Mouse (Mus musculus) midbrain, postnatal 0 days (tissue): ENCODE measurements around the gene Gm20388. TPM values are rescaled to one million over a fixed set of nuclear protein-coding genes. Genes with fewer than 3 reads are reported as not detected.
A peak's percentile ranks its signal among the peaks of the same experiment; 100 is the strongest.

Experiments used
- ATAC-seq: fragments of 200-750 bp; cut with Nextera tagmentation; 2 replicates; pipeline ENCODE4 v1.8.0; 2017; ENCODE audit warnings: moderate number of reproducible peaks, mild to moderate bottlenecking, moderate TSS enrichment, moderate library complexity; ENCODE audit not compliant: low FRiP score
- DNase-seq: peaks from one replicate; pipeline ENCODE4 v3.0.0-alpha.2; 2015; ENCODE audit warnings: low spot score
- H3K27ac ChIP-seq: fragments of 300-500 bp; sonication (generic); 2 replicates; pipeline ENCODE4 v1.5.1; 2014; ENCODE audit warnings: low read depth, mild to moderate bottlenecking, low read length, mixed read lengths
- H3K27me3 ChIP-seq: fragments of 300-500 bp; sonication (generic); 2 replicates; pipeline ENCODE4 v1.6.1; 2014; ENCODE audit warnings: low read length, control low read depth, mixed read lengths; ENCODE audit not compliant: insufficient read depth
- H3K36me3 ChIP-seq: fragments of 300-500 bp; sonication (generic); 2 replicates; pipeline ENCODE4 v1.6.1; 2014; ENCODE audit warnings: low read length, control low read depth, mixed read lengths; ENCODE audit not compliant: insufficient read depth
- H3K4me1 ChIP-seq: fragments of 300-500 bp; sonication (generic); 2 replicates; pipeline ENCODE4 v1.6.1; 2014; ENCODE audit warnings: mild to moderate bottlenecking, control low read depth, antibody characterized with exemption, low read length, mixed read lengths; ENCODE audit not compliant: insufficient read depth
- H3K4me2 ChIP-seq: fragments of 300-500 bp; sonication (generic); 2 replicates; pipeline ENCODE4 v1.6.1; 2014; ENCODE audit warnings: low read depth, mild to moderate bottlenecking, low read length, mixed read lengths; ENCODE audit not compliant: poor library complexity, severe bottlenecking
- H3K4me3 ChIP-seq: fragments of 300-500 bp; sonication (generic); 2 replicates; pipeline ENCODE4 v1.5.1; 2014; ENCODE audit warnings: low read depth, mild to moderate bottlenecking, low read length, moderate library complexity
- H3K9ac ChIP-seq: fragments of 300-500 bp; sonication (generic); replicated peaks from 2 replicates; pipeline ENCODE4 v1.6.1; 2014; ENCODE audit warnings: mild to moderate bottlenecking, low read length, moderate library complexity, mixed read lengths; ENCODE audit not compliant: poor library complexity, severe bottlenecking
- H3K9me3 ChIP-seq: fragments of 300-500 bp; sonication (generic); 2 replicates; pipeline ENCODE4 v1.6.1; 2016; ENCODE audit warnings: low read length, control low read depth
- CTCF ChIP-seq: IDR thresholded peaks from 2 replicates; pipeline ENCODE4 v1.5.1; 2016; ENCODE audit warnings: antibody characterized with exemption, mild to moderate bottlenecking
- WGBS: fragments of 180-500 bp; shearing (Covaris S2); extraction: QIAGEN DNeasy Blood & Tissue Kit; methylation state at CpG from one replicate; pipeline ENCODE4 v1.1.7; 2014; 5-methylcytosine and 5-hydroxymethylcytosine counted together
- polyA plus RNA-seq: library from polyadenylated mRNA; unstranded; fragments of >200 nt; fragmentation: Nextera tagmentation; extraction: Ambion mirVana; gene quantifications from 2 replicates; pipeline ENCODE4 v1.2.1, GENCODE M21; 2015
- total RNA-seq: library from RNA; depleted of rRNA; stranded (reverse); fragments of >200 nt; gene quantifications from 2 replicates; pipeline ENCODE4 v1.2.3, GENCODE M21; 2014

Gene Gm20388
- total and polyA plus RNA-seq, 2 experiments from 2014 or later: 74.2 TPM; not detected in 1

DNA sequence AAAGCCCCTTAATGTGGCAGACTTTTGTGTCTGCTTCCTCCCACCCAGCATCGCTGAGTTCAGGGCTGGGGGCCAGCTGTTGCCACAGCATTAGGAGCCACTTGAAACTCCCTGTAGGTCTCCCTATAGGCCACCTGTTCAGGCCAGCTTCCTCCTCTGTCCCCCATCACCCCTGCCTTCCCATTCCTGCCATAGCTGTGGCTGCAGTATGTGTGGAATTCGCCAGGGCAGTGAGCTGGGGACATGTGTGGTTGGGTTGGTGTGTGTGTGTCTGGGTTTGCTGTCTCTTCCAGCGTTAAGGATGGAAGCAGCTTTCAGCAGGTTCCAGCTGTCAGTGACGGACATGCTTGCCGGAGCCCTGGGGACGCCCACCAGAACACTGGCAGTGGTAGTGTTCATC lies 2125.7 kb downstream of the Gm20388 start:
- H3K27me3 ChIP-seq: no peaks in the 10 kb centered on the region
- H3K4me3 ChIP-seq: no peak overlapping the region
- no peak for TF ChIP-seq CTCF
- no peak for DNase-seq
- ATAC-seq: no peak
- no peaks in the 10 kb centered on the region for H3K36me3 ChIP-seq
- no peak overlapping the region for H3K9ac ChIP-seq
- no peak overlapping the region for H3K4me2 ChIP-seq
- 79% methylated on average over 6 of the region's 6 CpGs for WGBS
- H3K4me1 ChIP-seq: peaks cover 4% of the 10 kb centered on the region; the same call in 1 of the 2 replicates
- no peaks in the 10 kb centered on the region for H3K9me3 ChIP-seq
- no peak overlapping the region for H3K27ac ChIP-seq

DNA sequence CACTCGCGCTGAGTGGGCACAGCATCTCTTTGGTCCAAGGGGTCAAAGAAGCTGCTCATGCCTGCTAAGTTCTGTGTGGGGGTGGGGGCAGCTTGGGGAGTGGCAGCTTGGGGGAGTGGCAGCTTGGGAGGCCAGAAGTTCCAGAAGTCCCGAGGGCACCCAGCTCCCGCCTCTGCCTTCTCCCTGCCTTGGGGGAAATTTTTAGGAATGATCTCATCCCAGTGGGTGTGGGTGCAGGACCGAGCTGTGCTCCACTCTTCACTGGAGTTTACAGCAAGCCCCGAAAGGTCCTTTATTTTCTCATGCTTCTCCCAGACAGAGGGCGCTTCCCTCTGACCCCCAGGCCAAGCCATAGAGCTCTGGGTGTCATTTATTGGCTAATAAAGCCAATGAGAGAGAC lies 2126.6 kb downstream of the Gm20388 start:
- ATAC-seq (no peak), DNase-seq (no peak)
- 77% methylated on average over 7 of the region's 7 CpGs for WGBS

DNA sequence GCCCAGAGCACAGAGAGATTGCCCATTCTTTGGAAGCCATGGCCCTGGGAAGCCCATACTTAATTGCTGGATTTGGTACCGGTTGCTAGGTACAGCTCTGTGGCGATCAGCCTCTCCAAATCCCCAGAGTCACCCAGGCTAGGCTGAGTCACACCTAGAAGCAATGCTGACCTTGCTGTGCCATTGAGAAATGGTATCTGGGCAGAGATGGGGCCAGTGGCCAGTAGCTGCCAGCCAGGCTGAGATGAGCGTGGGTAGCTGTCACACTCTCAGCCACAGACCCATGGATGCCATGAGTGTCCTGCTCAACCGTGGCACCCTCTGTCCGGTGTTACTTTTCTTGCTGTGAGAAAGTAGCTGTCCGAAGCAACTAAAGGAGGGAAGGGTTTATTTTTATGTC lies 2127.4 kb downstream of the Gm20388 start:
- no peak overlapping the region for H3K9ac ChIP-seq
- H3K4me2 ChIP-seq: no peak overlapping the region
- no peak overlapping the region for H3K27ac ChIP-seq
- DNase-seq (no peak), ATAC-seq (no peak)
- no peaks in the 10 kb centered on the region for H3K36me3 ChIP-seq
- H3K9me3 ChIP-seq: no peaks in the 10 kb centered on the region
- no peak overlapping the region for H3K4me3 ChIP-seq
- no peaks in the 10 kb centered on the region for H3K4me1 ChIP-seq
- no peak for TF ChIP-seq CTCF
- WGBS: 87% methylated on average over 6 of the region's 6 CpGs
- H3K27me3 ChIP-seq: no peaks in the 10 kb centered on the region

More for the DNA sequence above, 2126.6 kb downstream of the Gm20388 start:
- H3K27ac ChIP-seq: no peak overlapping the region
- H3K9ac ChIP-seq: no peak overlapping the region
- no peak for TF ChIP-seq CTCF
- no peaks in the 10 kb centered on the region for H3K9me3 ChIP-seq
- H3K27me3 ChIP-seq: no peaks in the 10 kb centered on the region
- peaks cover under 1% of the 10 kb centered on the region; the same call in 1 of the 2 replicates for H3K4me1 ChIP-seq
- H3K4me2 ChIP-seq: no peak overlapping the region
- no peak overlapping the region for H3K4me3 ChIP-seq
- H3K36me3 ChIP-seq: no peaks in the 10 kb centered on the region

DNA sequence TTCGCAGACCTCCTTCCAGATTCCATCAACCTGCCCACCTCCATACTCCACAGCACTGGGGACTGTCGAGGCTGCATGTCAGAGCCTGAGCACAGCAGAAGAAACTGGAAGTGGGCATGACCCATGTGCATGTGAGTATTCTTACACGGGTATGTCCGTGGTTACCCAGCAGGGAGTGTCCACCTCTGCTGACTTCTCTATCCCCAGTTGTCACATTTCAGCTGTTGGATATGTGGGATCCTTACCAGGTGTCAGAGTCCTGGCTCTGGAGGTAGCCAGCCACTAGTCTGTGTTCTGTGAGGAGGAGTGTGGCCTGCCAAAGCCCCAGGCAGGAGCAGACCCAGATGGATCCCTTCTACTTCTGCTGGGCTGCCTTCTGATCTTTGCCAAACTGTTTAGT lies 2128.8 kb downstream of the Gm20388 start:
- Histone ChIP-seq H3K9ac (no peak overlapping the region), H3K36me3 (no peaks in the 10 kb centered on the region), H3K27ac (no peak overlapping the region), H3K4me1 (no peaks in the 10 kb centered on the region), H3K9me3 (no peaks in the 10 kb centered on the region), H3K27me3 (no peaks in the 10 kb centered on the region), H3K4me2 (no peak overlapping the region), H3K4me3 (no peak overlapping the region)
- ATAC-seq (no peak), DNase-seq (no peak)
- WGBS: 68% methylated on average over 4 of the region's 4 CpGs
- TF ChIP-seq CTCF: no peak

DNA sequence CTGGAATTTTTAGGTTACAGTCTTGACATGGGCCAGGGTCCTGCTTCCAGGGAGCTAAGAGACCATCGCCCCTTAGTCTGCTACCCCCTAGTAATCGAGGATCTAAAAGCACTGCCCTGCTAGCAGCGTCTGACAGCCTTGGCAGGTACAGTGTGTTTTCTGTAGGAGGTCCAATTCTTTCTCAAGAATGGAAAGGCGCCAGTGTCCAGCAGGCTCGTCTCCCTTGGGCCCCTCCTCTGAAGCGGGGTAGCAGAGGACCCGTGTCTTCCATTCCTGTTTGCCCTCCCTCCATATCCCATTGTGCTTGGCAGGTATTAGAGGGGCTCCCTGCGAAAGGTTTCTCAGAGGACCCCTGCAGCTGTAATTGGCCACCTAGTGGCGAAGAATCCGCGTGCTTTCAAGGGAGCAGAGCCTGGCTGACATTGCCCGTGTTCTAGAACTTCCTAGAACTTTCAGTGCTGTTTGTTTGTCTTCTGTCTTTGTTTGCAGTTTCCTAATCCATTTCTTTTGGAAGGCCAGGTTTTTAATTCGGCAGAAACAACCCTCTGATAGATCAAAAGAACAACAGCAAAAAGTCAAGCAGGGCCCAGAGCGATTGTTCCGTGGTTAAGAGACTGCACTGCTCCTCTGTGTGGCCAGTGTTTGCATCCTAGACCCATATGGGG lies 2136.7 kb downstream of the Gm20388 start:
- Histone ChIP-seq H3K27me3 (no peaks in the 10 kb centered on the region), H3K4me1 (no peaks in the 10 kb centered on the region), H3K4me3 (no peak overlapping the region), H3K4me2 (no peak overlapping the region), H3K9ac (no peak overlapping the region), H3K36me3 (no peaks in the 10 kb centered on the region), H3K27ac (no peak overlapping the region), H3K9me3 (no peaks in the 10 kb centered on the region)
- DNase-seq (no peak), ATAC-seq (no peak)
- peak; percentile 71 for TF ChIP-seq CTCF
- 53% methylated on average over 15 of the region's 15 CpGs for WGBS

DNA sequence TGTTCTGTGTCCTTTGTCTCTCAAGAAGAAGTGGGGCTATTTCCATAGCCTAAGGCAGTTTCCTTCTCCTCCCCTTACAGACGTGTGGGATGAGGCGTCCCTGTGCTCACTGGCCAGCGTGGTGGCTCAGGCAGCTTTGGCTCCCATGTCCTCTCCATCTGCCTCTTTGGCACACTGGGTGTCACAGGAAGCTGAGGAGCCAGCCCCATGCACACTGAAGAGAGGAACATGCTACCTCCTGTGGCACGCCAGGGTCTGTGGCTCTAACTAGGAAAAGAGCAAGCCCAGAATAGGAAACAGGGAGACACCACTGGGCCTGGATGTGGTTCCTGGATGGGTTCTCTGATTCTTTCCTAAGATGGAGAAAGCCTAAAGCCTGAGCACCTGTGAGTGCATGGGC lies 2138.6 kb downstream of the Gm20388 start:
- no peak for DNase-seq
- ATAC-seq: no peak

More for the DNA sequence above, 2138.6 kb downstream of the Gm20388 start:
- Histone ChIP-seq H3K4me2 (no peak overlapping the region), H3K4me1 (no peaks in the 10 kb centered on the region), H3K36me3 (no peaks in the 10 kb centered on the region), H3K4me3 (no peak overlapping the region), H3K9ac (no peak overlapping the region), H3K27me3 (no peaks in the 10 kb centered on the region), H3K27ac (no peak overlapping the region), H3K9me3 (no peaks in the 10 kb centered on the region)
- 89% methylated on average over 4 of the region's 4 CpGs for WGBS
- TF ChIP-seq CTCF: no peak
